Mouse (Mus musculus): Measurements from ENCODE around the gene Slc35e3. TPM values are rescaled to one million over a fixed set of nuclear protein-coding genes. Genes with fewer than 3 reads are reported as not detected.
"Not testable (repeated sequence)": the region's sequence is repeated elsewhere in the genome, so short reads cannot be mapped to it uniquely, and the experiment has no call there.

The Slc35e3 gene
- total RNA-seq, 2 experiments from 2014 or later: 3.5 to 5.4 TPM

GRCm38 (mm10) chr10:117752851-117753647 is 6.9 kb upstream of the Slc35e3 start:
- DNase-seq: no peak
- intact Hi-C loops (cut with DNase I): no loop called here

DNA sequence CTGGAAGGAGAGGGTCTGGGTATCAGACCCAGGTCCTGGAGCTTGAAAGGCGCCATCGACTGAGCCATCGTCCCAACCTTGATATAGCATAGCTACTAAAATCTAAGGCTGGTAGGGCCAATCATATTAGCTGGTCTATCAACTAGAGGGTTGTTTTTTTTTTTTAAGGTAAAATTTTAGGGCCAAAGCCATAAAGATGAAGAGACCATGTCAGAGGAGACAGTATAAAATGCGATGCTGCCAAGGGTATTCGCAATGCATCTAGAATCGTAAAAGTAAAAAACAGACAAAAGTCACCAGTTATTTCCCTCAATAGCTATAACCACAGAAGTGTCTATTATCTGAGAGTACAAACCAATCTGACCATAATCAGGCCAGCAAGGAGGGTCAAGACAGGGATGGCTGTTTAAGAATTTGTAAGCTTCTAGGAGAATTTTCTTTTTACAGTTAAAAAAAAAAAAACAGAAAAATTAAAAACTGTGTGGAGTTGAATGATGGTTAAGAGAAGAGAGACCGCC is 6.2 kb upstream of the Slc35e3 start:
- intact Hi-C loops (cut with DNase I): no loop called here
- no peak for DNase-seq

GRCm38 (mm10) chr10:117751744-117752143 is 5.6 kb upstream of the Slc35e3 start:
- intact Hi-C loops (cut with DNase I): no loop called here
- no peak for DNase-seq

DNA sequence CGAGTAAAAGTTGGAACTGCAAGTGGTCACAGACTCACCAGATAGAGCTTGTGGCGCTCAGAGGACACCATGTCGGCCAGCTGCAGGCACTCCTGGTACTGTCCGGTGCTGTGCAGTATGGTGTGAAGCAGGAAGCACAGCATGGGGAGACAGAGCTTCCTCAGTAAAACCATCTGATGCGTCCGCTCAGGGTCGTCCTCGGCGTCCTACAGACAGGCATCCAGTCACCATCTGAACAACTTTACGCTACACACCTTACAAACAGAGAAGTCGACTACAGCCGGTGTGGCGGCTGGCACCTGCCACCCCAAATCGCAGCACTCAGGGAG is 5.1 kb upstream of the Slc35e3 start:
- intact Hi-C loops (cut with DNase I): no loop called here
- DNase-seq: no peak

- DNase-seq: no peak
- intact Hi-C loops (cut with DNase I): no loop called here
Observed at GRCm38 (mm10) chr10:117750529-117751281, 4.5 kb upstream of the Slc35e3 start.

GRCm38 (mm10) chr10:117749787-117750343 is 3.7 kb upstream of the Slc35e3 start:
- intact Hi-C loops (cut with DNase I): no loop called here
- no peak for DNase-seq

- no peak for DNase-seq
- intact Hi-C loops (cut with DNase I): no loop called here
Observed at GRCm38 (mm10) chr10:117749050-117749686, 3.0 kb upstream of the Slc35e3 start.

- intact Hi-C loops (cut with DNase I): no loop called here
- no peak for DNase-seq
Observed at GRCm38 (mm10) chr10:117748276-117749049, 2.3 kb upstream of the Slc35e3 start.

- intact Hi-C loops (cut with DNase I): no loop called here
- no peak for DNase-seq
Observed at GRCm38 (mm10) chr10:117747711-117748110, 1.5 kb upstream of the Slc35e3 start.

GRCm38 (mm10) chr10:117745570-117746296 is 432 bp downstream of the Slc35e3 start:
- intact Hi-C loops (cut with DNase I); DNase-seq: not testable (repeated sequence)

DNA sequence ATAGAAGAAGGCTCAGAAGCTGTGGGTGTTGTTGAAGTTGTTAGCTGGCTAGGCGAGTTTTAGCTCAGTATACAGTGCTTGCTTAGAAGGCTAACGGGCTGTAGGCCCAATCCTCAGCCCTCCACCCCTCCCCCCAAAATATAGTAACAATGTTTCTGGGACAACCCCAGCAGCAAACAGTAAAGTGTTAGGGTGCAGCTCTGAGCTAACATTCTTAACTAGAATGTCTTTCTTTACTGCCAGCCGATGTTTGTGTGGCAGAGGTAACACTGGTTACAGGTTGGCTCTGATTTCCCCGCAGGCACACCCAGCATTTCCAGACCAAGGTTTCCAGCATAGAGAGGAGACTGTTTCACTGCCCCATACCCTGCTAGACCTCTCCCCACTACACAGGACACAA is 2.2 kb downstream of the Slc35e3 start:
- DNase-seq: no peak
- intact Hi-C loops (cut with DNase I): no loop called here

- intact Hi-C loops (cut with DNase I): no loop called here
- no peak for DNase-seq
Observed at GRCm38 (mm10) chr10:117743182-117743581, 3.0 kb downstream of the Slc35e3 start.

- DNase-seq: no peak
- intact Hi-C loops (cut with DNase I): no loop called here
Observed at GRCm38 (mm10) chr10:117742618-117743017, 3.5 kb downstream of the Slc35e3 start.

GRCm38 (mm10) chr10:117741698-117742475 is 4.3 kb downstream of the Slc35e3 start:
- intact Hi-C loops (cut with DNase I): no loop called here
- no peak for DNase-seq

GRCm38 (mm10) chr10:117740921-117741320 is 5.2 kb downstream of the Slc35e3 start:
- DNase-seq: no peak
- intact Hi-C loops (cut with DNase I): no loop called here

- intact Hi-C loops (cut with DNase I): no loop called here
- no peak for DNase-seq
Observed at GRCm38 (mm10) chr10:117740171-117740570, 6.0 kb downstream of the Slc35e3 start.

GRCm38 (mm10) chr10:117739648-117739948 is 6.6 kb downstream of the Slc35e3 start:
- DNase-seq: no peak

DNA sequence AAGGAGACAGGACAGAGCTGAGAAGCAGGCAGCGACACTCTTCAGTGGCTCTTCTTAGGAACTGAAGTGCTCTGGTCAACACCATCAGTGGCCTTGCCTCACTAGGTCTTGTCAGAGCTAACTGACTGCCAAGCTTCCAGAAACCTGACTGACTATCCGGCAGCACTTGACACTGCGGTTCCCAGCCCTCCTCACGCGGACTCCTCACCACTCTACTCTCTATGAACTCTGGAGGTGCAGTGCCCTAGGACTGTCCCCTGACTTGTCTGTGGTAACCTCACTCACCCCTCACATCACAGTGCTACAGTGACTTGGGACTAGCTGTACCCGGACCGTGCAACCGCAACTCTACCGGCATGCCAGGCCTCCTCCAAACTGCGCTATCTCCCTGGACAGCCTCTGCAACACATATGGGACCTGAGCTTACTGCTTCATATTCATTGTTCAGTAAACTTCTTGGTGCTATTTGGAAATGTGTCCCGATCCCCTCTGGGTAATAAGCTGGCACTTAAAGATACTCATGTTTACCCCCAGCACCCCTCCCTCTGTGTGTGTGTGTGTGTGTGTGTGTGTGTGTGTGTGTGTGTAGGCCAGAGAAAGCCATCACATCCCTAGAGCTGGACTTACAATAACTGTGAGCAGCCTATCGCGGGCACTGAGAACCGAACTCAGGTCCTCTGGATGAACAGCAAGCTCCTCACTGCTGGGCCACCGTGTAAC is 7.1 kb downstream of the Slc35e3 start:
- intact Hi-C loops (cut with DNase I): no loop called here
- no peak for DNase-seq

More at GRCm38 (mm10) chr10:117739648-117739948, 6.6 kb downstream of the Slc35e3 start:
- intact Hi-C loops (cut with DNase I): no loop called here

All from gastrocnemius, postnatal 36 days (tissue).